Mouse (Mus musculus) gastrocnemius, postnatal 4 days (tissue): ENCODE data around the gene Scrg1. TPM values are rescaled to one million over a fixed set of nuclear protein-coding genes. Genes with fewer than 3 reads are reported as not detected.
A peak's percentile ranks its signal among the peaks of the same experiment; 100 is the strongest.
"Not testable (repeated sequence)": the region's sequence is repeated elsewhere in the genome, so short reads cannot be mapped to it uniquely, and the experiment has no call there.

Source experiments
- DNase-seq, 2 experiments: peaks; one replicate each; pipeline ENCODE4 v3.0.0; 2021 to 2022; ENCODE audit warnings: low spot score in 2 of 2, mixed read lengths in 2 of 2
- long read RNA-seq, 2 experiments: library from polyadenylated mRNA; stranded (forward); transcript quantifications; one replicate each; pipeline ENCODE4 v2.0.0; 2021
- total RNA-seq, 2 experiments: library from RNA; stranded (reverse); gene quantifications; 2 replicates each; pipeline ENCODE4 v1.2.3; 2021

Scrg1 gene
- total RNA-seq, result under 1 TPM in 1 of 2 experiments, not detected in 1; 0.42 TPM
- long read RNA-seq, experiment 1, partial matches to known transcripts, result 1 of 1 reads
- long read RNA-seq, experiment 1, other reads (novel, unspliced or antisense), result 0 of 1 reads
- long read RNA-seq, experiment 2, result 0 reads

DNA sequence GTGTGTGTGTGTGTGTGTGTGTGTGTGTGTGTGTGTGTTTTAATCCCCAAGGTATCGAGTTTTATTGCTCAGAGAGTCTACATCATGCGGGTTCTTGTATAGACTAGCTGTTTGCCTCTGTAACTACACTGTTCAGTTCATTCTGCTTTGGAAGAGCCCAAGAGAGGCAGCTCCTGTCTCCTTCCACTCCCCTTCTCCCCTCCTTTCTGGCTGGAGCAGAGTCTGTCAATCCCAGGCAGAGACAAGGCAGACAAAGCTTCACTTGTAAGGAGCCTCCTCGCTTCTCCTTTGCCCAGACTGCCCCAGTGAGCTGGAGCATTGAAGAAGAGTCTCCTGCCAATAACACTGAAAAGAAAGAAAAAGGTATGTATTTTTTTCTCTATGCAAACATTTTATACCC, at the start of gene Scrg1:
Gene Scrg1, plus strand, starts transcription at position 159 of the 400 bp plus-strand sequence.
- DNase-seq, result no peak

DNA sequence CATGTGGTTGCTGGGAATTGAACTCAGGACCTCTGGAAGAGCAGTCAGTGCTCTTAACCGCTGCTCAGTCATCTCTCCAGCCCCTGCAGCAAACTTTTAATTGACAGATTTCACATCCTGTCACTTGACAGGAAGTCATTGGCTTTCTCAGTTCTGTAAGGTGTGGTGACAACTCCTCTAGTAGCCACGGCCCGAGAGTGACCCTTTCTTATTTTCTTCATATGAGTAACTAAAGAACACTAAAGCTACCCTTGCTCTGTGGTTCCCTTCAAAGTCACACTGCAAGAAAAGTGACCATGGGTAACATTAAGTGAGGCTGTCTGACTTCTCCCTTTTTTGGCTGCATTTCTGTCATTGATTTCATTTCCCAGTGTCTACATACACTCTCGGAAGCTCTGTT, 49.4 kb upstream of the Scrg1 start:
- DNase-seq, result no peak

DNA sequence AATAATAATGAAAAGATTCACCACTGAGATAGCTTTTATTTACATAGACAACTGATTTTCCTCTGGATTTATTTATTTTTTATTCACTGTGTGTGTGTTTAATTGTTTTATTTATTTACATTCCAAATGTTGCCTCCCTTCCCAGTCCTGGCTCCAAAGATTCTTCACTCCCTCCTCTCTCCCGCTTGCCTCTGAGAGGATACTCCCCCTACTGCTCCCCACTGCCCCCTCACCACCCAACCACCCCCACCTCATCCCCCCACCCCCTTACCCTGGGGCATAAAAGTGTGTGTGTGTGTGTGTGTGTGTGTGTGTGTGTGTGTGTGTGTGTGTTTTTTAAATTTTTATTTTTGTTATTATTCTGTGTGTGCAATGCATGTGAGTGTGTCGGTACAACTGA, 46.4 kb upstream of the Scrg1 start:
- DNase-seq, result no peak

DNA sequence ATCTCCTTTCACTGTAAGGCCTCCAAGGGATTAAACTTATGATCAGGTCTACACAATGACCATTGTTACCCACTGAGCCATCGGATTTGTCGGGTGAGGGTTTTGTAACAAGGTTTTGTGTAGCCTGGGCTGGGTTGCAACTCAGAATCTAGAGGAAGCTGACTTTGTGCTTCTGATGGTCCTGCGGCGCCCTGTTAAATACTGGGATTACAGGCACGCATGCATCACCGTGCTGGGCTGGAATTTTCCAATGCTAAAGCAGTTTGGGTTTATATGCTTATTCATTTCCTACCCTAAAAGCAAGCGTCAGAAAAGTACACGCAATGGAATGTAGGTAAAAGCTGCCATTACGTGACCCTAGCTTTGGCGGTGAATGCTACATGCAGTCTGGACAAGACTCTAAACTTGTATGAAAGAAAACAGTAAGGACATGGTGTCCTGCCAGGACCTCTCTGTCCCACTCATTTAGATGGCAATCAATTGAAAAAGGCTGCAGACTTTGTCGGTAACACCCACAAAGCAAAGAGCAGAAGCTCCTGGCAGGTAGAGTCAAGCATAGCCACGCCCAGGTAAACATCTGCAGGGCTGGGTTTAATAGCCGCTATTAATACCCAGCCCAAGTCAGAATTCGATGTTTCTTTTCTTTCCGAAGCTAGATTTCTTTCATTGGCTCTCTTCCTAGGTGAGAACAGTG, 45.8 kb upstream of the Scrg1 start:
- no peak for DNase-seq

DNA sequence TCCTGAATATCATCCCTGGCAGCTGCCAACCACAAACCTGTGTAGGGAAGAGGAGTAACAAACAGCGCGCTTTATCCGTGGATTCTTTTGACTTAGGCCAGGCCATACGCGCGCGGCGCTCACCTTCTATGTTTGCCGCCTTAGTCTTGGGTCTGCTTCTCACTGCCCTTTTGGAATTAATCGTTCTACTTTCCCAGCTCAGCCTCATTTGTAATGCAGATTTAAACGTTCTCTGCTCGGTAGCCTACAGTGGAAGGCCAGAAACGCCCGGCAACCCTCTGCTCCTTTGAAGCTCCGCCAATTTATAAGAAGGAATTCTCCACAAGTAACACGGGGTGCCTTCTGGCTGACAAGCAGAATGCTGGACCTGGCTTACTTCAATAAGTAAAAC, 45.3 kb upstream of the Scrg1 start:
- DNase-seq, result no peak

DNA sequence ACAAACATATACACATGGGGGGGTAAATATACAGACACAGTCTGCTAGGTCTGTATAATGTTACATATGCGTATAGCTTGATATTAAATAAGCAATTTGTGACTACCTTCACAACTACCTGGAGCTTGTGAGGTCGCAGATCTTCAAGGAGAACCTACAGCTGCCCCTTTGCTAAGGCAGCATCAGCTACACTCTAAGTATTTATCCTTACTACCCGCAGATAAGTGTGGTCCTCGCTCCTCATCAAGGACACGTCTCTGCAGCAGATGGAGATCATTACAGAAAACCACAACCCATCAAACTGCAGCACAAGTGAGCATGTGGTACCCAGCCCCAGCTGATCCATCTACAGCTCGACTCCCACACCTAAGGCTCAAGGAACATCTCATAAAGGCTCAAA, 44.4 kb upstream of the Scrg1 start:
- no peak for DNase-seq

DNA sequence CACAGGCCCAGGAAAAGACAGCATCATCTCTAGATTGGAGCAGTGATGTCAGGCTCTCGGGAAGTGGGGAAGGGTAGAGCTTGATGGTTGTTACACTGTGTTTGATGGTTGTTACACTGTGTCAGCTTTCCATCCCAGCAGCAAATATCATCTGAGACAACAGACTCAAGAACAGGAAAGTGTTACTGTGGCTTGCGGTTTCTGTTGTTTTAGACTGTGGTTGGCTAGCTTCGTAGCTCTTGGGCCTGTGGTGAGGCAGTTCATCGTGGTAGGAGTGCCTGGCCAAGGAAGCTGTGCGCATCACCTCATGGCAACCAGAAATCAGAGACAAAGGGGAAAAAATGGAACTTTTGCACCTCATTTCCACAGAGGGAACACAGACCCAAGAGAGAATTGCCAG, 38.9 kb upstream of the Scrg1 start:
- DNase-seq, result no peak

DNA sequence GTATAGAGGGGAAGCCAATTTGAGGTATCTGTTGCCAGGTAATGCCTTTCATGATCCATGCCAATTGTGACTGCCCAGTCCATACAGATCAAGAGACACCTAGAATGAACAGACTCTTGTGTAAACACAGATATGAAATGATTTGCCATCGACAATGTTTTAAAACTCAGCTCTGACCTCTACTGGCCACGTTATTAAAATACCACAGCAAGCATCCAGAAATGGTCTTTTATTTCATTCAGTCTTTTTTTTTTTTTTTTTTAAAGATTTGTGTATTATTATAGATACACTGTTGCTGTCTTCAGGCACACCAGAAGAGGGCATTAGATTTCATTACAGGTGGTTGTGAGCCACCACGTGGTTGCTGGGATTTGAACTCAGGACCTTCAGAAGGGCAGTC, 29.6 kb upstream of the Scrg1 start:
- DNase-seq, result no peak

DNA sequence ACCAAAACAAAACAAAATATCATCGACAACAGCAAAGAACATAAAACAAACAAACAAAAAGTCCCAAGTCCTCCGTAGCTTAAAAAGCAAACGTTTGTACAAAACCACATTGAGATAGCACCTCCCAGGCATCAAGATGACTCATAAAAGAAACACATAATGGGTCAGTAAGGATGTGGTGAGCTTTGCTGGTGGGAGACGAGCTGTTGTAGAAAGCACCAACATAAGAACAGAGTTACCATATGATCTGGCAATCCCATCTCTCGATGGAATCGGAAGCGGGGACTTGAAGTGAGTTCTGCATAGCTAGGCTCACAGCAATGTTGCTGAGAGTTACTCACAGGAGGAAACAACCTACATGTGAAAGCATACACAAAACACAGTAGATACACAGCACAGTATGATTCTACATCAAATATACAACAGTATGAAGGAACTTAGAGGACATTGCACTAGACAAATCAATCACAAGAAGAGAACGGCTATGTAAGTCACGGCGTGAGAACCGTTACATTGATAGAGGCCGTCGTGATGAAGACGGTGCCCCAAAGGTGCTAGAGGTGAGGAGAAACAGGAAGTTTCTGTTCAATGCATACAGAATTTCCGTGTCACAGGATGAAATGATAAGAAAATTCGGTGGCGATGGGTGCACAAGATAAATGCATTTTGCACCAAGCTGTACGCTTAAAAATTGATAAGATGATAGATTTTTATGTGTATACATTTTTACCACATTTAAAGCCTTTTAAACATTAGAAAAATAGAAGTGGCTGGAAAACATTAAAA, 27.9 kb upstream of the Scrg1 start:
- no peak for DNase-seq

DNA sequence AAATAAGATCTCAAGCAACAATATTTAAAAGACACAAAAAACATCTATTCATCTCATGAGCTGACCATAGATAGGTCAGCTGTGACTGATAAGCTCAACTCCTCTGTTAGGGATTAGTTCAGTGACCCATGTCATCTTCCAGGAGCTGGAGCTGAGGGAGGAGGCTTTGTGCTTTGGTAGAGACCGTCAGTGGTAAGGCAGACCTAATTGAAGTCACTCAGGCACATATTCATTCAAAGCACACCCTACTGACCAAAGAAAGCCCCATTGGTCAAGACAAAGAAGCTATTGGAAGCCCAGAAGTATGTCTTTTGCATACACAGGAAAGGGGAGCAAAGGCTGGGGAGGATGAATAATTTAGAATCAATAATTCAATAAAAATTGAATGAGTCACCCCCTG, 27.2 kb upstream of the Scrg1 start:
- DNase-seq, result no peak

DNA sequence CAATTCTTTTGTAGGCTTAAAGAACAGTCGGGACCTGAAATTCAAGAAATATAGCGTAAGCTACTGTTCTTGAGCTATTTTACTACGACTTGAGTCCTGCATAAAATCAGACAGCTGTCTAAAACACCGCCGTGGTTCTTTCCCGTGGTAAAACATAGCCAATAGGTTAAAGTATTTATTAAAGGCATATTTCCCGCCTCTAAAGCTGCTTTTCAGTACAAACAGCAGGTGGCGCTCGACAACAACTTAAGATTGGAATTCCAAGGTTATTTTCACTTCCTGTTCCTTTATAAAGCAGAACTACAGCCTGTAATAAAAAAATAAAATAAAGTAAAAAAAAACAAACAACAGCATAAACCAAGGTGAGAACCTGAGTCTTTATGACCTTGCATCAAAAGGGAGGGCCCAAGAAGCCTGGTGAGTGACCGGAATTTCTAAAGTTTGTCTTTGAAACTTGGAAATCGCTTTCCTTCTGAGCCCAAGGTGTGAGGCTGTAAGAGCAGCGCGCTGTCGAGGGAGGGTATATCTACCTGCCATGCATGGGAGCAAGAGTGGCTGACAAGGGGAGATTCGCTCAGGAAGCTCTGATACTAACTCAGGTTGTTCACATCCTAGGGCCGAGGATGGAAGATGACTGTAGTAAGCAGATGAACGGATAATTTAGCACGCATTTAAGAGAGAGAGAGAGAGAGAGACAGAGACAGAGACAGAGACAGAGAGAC, 26.4 kb upstream of the Scrg1 start:
- peak; percentile 41 to 71 for DNase-seq

DNA sequence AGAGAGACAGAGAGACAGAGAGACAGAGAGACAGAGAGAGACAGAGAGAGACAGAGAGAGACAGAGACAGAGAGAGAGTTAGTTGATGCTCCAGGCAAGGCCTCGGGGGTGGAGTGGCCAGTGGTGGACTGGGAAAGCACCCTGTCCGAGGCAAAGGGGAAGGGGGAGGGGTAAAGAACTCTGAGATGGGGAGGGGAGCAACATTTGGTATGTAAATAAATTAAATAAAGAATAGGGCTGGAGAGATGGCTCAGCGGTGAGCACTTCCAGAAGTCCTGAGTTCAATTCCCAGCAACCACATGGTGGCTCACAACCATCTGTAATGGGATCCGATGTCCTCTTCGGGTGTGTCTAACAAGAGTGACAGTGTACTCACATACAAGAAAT, 25.8 kb upstream of the Scrg1 start:
- DNase-seq, result not testable (repeated sequence)

DNA sequence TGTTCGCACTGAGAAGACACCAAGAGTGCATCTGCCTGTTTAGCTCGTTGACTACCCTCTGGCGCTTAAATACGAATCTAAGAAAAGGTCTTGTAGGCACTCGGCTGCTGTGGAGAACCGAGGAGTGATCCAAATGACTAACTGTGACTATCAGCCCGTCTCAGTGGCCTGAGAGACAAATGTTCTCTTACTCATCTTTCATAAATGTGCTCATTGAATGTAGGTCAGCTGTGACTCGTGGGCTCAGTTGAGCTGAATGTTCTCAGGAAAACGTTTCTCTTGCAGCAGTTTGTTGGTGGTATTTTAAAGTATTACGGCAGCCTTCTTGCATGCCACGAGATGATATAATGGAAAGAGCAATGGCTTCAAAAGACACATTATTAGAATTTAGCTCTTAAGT, 24.8 kb upstream of the Scrg1 start:
- no peak for DNase-seq

DNA sequence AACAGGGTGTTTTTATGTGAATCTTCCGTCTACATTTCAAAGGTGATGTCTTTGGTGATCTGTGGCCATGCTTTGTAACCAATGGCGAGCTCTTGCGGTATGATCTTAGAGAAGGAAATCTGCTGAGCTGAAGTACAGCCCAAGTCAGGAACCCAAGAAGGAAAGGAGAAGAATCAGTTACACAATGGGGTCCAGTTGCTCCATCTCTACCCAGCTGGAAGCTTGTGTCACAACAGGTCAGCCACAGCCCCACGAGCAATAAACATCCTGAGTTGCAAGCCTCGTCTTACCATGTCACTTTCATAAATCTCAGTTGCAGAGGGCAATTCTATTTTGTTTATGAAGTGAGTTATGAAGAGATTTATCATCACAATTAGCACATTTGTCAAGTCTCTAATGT, 22.9 kb upstream of the Scrg1 start:
- no peak for DNase-seq

DNA sequence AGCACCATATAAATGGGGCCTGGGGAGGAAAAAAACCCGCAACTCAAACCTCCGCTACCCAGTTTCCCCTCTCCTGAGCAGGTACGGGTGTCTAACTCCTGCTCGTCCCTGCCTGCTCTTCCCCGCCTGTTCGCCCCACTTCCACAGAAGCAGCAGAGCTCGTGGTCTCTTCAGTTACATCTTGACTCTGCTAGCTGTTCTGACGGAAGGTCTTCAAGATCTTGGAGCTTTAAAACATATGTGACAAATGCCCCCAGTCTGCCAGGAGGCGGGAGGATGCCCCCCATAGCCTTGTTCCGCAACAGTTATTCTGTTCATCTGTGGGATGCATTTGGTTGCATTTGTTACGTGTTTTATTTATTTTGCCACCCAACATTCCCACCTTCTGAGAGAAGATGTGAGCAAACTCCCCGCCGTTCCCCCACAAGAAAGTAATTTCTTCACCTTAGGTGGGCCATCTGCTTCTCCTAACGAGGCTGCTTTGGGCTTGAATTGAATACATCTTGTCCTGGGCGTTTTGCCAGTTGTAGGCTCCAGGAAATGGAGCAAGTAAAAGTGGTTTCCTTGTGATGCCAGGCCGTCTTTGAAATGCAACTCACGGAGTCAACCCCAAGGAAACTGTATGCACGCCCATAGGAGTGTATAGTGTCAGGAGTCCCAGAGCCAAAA, 19.8 kb upstream of the Scrg1 start:
- DNase-seq, result peak in 1 of 2 experiments; percentile 14

DNA sequence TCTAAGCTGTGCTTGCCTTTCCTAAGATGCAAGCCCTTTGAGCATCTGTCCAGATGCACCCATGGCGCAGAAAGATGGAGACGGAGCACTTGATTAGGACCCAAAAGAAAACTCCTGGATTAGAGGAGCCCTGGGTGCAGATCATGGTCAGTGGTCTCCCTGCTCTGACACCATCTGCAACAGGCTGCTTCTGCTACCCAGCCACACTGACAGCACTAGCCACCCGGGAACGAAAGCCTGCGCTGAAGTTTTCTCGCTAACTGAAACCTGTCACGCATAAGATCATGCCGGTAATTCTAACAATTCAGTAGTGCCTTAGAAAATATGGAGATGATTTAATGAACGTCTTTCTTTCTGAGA, 19.3 kb upstream of the Scrg1 start:
- no peak for DNase-seq

DNA sequence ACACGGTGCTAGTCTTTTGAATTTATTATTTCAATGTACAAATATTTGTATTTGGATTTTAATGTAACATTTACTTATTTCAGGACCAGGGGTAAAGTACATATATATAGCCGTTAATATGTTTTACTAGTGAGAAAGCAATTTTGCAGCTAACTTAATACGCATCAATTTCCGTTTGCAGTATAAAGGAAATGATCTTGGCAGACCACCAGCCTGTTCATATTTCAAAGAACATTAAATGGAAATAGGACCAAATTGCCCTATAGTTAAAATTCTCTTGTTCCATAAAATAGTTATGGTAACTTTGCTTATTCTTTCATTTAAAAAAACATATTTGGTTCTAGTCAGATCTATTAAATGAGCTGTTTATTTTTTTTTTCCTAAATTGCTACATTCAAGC, 14.6 kb upstream of the Scrg1 start:
- no peak for DNase-seq

DNA sequence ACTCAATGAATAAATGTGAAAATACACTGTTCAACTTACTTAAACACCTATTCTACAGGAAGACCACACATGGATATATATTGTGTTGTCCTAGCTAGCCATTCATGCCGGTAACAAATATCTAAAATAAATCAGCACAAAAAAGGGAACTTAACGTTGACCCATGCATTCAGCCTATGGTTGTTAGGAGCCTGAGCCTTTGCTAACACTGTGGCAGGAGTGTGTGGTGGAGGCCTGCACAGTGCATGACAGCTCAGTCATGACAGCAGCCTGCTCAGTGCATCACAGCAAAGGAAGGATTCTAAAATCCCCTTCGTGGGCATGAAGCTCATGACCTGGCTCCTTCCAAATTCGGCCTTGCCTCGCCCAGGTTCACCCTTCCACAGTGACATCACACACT, 14.2 kb upstream of the Scrg1 start:
- DNase-seq, result no peak

DNA sequence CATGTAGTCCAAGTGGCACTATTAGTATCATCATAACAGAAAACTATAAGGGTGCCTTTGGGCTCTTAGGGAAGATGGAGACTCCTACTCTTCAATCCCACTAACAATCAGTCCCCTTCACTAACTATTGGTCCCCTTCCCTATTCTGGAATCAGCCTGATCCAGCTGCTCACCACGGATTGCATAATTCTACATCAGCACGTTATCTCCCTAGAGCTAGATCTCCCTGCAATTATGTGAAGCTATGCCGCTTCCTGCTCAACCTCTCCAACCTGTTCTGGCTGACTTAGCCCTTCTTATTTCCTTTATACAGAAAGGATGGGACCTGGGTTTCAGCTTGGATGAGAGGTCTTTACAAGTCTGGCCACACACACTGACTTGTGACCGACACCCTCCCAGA, 12.4 kb upstream of the Scrg1 start:
- no peak for DNase-seq

DNA sequence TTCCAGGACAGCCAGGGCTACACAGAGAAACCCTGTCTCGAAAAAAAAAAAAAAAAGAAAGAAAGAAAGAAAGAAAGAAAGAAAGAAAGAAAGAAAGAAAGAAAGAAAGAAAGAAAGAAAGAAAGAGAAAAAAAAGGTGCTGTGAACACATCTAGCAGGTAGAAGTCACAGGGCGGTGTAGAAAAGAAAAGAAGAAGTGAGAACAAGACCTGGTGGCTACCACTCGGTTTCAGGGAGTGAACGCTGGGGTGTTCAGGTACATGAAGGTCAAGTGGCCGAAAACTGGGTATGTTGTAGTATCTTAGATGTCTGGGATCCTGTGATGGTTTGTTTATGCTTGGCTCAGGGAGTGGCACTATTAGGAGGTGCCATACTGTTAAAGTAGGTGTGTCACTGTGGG, 9.8 kb upstream of the Scrg1 start:
- DNase-seq, result not testable (repeated sequence)

DNA sequence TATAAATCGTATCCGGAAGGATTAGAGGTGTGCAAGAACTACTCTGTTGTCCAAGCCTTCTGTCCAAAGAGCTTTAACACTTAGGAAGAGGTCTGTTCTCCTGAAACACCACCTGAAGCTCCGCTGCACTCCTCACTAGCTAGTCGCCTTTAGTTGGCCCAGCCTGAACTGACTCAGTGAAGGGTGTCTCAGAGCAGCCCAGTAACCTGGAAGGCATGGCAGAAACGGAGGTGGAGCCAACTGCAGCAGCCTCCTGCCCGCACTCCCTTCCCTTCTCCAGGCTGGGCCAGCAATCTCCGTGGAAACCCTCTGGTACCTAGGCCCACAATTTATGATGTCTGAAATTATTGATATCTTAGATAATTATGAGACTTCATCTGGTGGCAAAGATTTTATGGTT, 5.0 kb upstream of the Scrg1 start:
- no peak for DNase-seq

DNA sequence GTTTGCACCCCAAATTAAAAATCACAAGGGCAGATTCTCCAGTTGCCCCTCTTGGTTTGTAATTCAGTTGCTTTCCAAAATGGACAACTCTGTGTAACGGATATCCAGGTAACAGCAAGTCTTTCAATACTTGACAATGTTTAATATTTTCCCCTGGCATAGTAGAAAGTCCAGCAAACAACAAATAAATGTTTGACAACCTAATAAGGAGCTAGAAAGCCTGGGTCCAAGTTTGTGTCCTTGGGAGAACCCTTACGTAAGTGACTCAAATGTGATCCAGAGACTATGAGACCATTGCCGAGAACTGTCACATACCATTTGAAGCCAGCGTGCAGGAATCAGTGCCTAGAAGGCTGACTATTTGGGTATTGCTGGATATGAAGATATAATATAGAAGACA, 3.8 kb upstream of the Scrg1 start:
- no peak for DNase-seq
